Mouse (Mus musculus): ENCODE measurements around the gene Ppp1r27.

DNA sequence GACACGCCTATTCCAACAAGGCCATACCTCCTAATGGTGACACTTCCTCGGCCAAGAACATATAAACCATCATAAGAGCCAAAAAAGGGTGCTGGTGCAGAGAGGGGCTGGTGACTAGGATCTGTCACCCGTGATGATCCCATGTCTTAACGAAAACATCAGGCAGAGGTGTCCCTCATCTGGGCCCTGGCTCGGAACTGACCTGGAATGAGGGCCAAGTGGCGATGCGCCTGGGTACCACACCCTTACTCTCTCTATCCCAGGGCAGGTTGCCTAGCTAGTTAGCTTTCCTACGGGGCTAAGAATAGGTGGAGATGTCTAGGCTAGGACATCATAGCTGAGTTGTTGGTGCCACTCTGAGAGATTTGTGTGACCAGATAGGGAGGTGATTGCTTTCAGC is 16.8 kb downstream of the Ppp1r27 start:
- TF ChIP-seq EP300 (IDR thresholded peaks at IDR 0.05), result no peak
- no peak for TF ChIP-seq CTCF (IDR thresholded peaks at IDR 0.05)
